10 mouse cellular contexts compared by ENCODE assay signal in genomic region chr6:93026068-93027022, GRCm38 (mm10).
DNase-seq lines count a peak whose midpoint lies in the region; ATAC-seq and TF ChIP-seq lines count a peak whose summit lies in the region.
"Had no signal": no experiment of that assay in that cellular context is flagged by ENCODE, and none has a peak within 500 bp of the region (broad histone marks: within the 10 kb centered on the region; RNA-seq: fewer than 3 reads in every experiment).

No protein-coding gene starts in this region.

- no peak overlapping the region for H3K4me2 ChIP-seq in liver, embryonic 12.5 days
- H3K4me2 ChIP-seq: embryonic facial prominence, embryonic 12.5 days; liver, embryonic 15.5 days had no signal

- peak; percentile 46 for DNase-seq in liver, adult 2 months (ENCODE audit: extremely low read depth, low read depth, low spot score)
- peak; percentile 47 for DNase-seq in gastrocnemius, adult 18-20 months (ENCODE audit: low spot score)
- DNase-seq in kidney, adult 9 months: peak; percentile 66
- peak; percentile 49 for DNase-seq in skeletal muscle tissue, adult 2 months (ENCODE audit: low read depth, low spot score)
- no peak for DNase-seq in retina, postnatal 1 day
- no peak for DNase-seq in retina, embryonic 14.5 days (ENCODE audit: low spot score)

- no peak overlapping the region for H3K4me3 ChIP-seq in liver, adult 2 months (ENCODE audit: insufficient read depth, low read depth, low read length)
- no peak overlapping the region for H3K4me3 ChIP-seq in liver, embryonic 12.5 days
- H3K4me3 ChIP-seq: embryonic facial prominence, embryonic 12.5 days; liver, embryonic 15.5 days had no signal

- no peak for TF ChIP-seq POLR2A in liver, adult 2 months (IDR thresholded peaks at IDR 0.05; ENCODE audit: extremely low read depth, insufficient read depth, low read length)

- H3K27me3 ChIP-seq in liver, adult 2 months (ENCODE audit: control insufficient read depth, insufficient read depth, low read length): no peaks in the 10 kb centered on the region
- H3K27me3 ChIP-seq in liver, embryonic 12.5 days (replicated peaks): no peaks in the 10 kb centered on the region
- H3K27me3 ChIP-seq: embryonic facial prominence, embryonic 12.5 days; liver, embryonic 15.5 days had no signal

- H3K79me2 ChIP-seq in liver, adult 2 months (ENCODE audit: control insufficient read depth, insufficient read depth, low read length): no peaks in the 10 kb centered on the region

- ATAC-seq in liver, embryonic 12.5 days: no peak
- ATAC-seq in CD4-positive, CD25-positive, alpha-beta regulatory T cell, adult 4 months: no peak

- H3K27ac ChIP-seq in liver, adult 2 months (replicated peaks; ENCODE audit: insufficient read depth, low read depth, low read length): no peak overlapping the region
- H3K27ac ChIP-seq in liver, embryonic 12.5 days: no peak overlapping the region
- H3K27ac ChIP-seq: embryonic facial prominence, embryonic 12.5 days; liver, embryonic 15.5 days had no signal

- no peak for TF ChIP-seq CTCF in liver, adult 2 months (IDR thresholded peaks at IDR 0.05; ENCODE audit: low read depth, low read length)

- no peaks in the 10 kb centered on the region for H3K4me1 ChIP-seq in liver, adult 2 months (ENCODE audit: control insufficient read depth, insufficient read depth, low read length)
- H3K4me1 ChIP-seq in liver, embryonic 12.5 days: no peaks in the 10 kb centered on the region
- H3K4me1 ChIP-seq: liver, embryonic 15.5 days had no signal

- H3K36me3 ChIP-seq in liver, adult 2 months (ENCODE audit: control insufficient read depth, insufficient read depth, low read length): no peaks in the 10 kb centered on the region
- no peaks in the 10 kb centered on the region for H3K36me3 ChIP-seq in liver, embryonic 12.5 days
- H3K36me3 ChIP-seq: embryonic facial prominence, embryonic 12.5 days; liver, embryonic 15.5 days had no signal

- H3K9ac ChIP-seq in liver, adult 2 months (ENCODE audit: low read depth, low read length): no peak overlapping the region
- no peak overlapping the region for H3K9ac ChIP-seq in liver, embryonic 12.5 days
- H3K9ac ChIP-seq: embryonic facial prominence, embryonic 12.5 days; liver, embryonic 15.5 days had no signal

- H3K9me3 ChIP-seq in liver, embryonic 12.5 days (replicated peaks): no peaks in the 10 kb centered on the region
- H3K9me3 ChIP-seq: embryonic facial prominence, embryonic 12.5 days; liver, embryonic 15.5 days had no signal

- 78% methylated on average over 9 of the region's 9 CpGs for WGBS in liver, adult 2 months
- 60% methylated on average over 9 of the region's 9 CpGs for WGBS in liver, embryonic 12.5 days (ENCODE audit: insufficient replicate concordance)

Comparison
In these comparisons a context has a peak if more than half of its experiments do, and no peak if none do; other contexts are left out.
1. DNase-seq: peak in liver, adult 2 months (single experiment), gastrocnemius, adult 18-20 months (single experiment), kidney, adult 9 months (single experiment) and skeletal muscle tissue, adult 2 months (single experiment); none in retina, postnatal 1 day (single experiment) and retina, embryonic 14.5 days (single experiment).